Mouse (Mus musculus) lung, postnatal 0 days (tissue): ENCODE measurements at regions not wholly inside any gene's neighbourhood (a gene's known extent, or its start where the extent isn't known, plus 50 kb on each side); places are given as distances from the start of the nearest gene placed in this dataset.

ENCODE experiments used
- CTCF ChIP-seq: IDR thresholded peaks from 2 replicates; pipeline ENCODE4 v1.5.1; 2016; ENCODE audit warnings: antibody characterized with exemption, mild to moderate bottlenecking
- EP300 ChIP-seq: IDR thresholded peaks from 2 replicates; pipeline ENCODE4 v1.6.1; 2016; ENCODE audit warnings: antibody characterized with exemption, mild to moderate bottlenecking, control low read depth

- TF ChIP-seq EP300 (no peak), CTCF (no peak)
Measured at GRCm38 (mm10) chr9:46504133-46504416, 184.3 kb upstream of the 4931429L15Rik start.
